Mouse (Mus musculus): ENCODE results near the gene Bcap29. TPM values are rescaled to one million over a fixed set of nuclear protein-coding genes. Genes with fewer than 3 reads are reported as not detected.

The Bcap29 gene
- polyA plus RNA-seq (2012; rRNA removed; ENCODE audit: low replicate concordance) = 4.4 and 5.9 TPM in 2 replicates

GRCm38 (mm10) chr12:31634343-31635239, at the start of gene Bcap29:
Bcap29 (minus strand) TSS chr12:31634658.

DNA sequence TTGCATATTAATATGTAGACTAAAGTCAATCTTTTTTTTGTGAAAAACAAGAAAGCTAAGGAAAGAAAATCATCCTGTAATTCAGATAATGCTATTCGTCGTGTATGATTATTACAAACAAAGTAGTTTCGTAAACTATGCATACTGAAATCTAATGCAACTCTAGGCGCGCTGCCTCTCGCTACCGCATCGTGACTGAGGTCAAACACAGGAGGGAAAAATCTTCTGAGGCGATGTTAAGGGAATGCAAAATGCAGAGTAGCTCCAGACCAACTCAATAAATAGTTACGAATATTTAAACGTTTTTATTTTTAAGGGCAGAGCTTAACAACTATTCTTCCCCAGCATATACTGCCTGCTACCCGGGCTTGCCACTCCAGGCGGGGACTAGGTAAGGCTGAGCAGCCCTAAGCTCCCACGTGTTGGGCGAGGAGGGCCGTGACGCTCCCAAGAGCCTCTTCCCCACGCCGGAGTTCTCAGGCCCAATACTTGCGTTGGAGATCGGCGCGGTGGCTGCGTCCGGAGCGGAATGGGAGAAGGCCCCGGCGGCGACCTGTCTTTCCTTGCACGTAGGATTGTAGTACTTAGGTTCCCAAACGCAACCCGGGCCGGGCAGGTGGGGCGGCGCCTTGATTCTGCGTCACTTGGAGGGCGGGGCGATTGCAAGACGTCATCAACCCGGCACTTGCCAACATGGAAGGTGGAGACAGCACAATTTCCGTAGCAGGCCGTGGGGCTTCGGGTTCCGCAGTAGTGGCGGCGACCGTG, 19.9 kb upstream of the Bcap29 start, which contains the start of the genes Dus4l and Cog5:
Dus4l (minus strand) TSS at position 630 of the 768 bp plus-strand sequence.
Cog5 (plus strand) TSS at position 673 of the 768 bp plus-strand sequence.

Other genes with a start within 250 kb of the Bcap29 start
- 0.13 TPM in 1 of 2 replicates, not detected in the other for gene Slc26a3, start 243.8 kb downstream of the Bcap29 start, polyA plus RNA-seq (2012; rRNA removed; ENCODE audit: low replicate concordance)
- gene Cbll1, start 135.0 kb downstream of the Bcap29 start, polyA plus RNA-seq (2012; rRNA removed; ENCODE audit: low replicate concordance) = 4.3 and 6.4 TPM in 2 replicates
- 0.13 TPM in 1 of 2 replicates, not detected in the other for gene Slc26a4, start 74.7 kb downstream of the Bcap29 start, polyA plus RNA-seq (2012; rRNA removed; ENCODE audit: low replicate concordance)
- 1.8 and 4.2 TPM in 2 replicates for gene Dus4l, start 20.2 kb upstream of the Bcap29 start, polyA plus RNA-seq (2012; rRNA removed; ENCODE audit: low replicate concordance)
- 20.0 and 27.7 TPM in 2 replicates for gene Cog5, start 20.2 kb upstream of the Bcap29 start, polyA plus RNA-seq (2012; rRNA removed; ENCODE audit: low replicate concordance)
- gene Gpr22, start 79.3 kb upstream of the Bcap29 start, polyA plus RNA-seq (2012; rRNA removed; ENCODE audit: low replicate concordance) = not detected in 2 replicates

All from subcutaneous adipose tissue, adult 2 months (tissue).